Mouse (Mus musculus) C2C12 (cell line): ENCODE measurements around the gene Atad5.

Experiments
- CTCF ChIP-seq: IDR thresholded peaks from one replicate; pipeline ENCODE4 v1.5.1; 2011; ENCODE audit not compliant: control insufficient read depth, insufficient read depth, insufficient read length
- MAX ChIP-seq: IDR thresholded peaks from one replicate; pipeline ENCODE4 v1.6.1; 2011; ENCODE audit warnings: mild to moderate bottlenecking, control low read depth
- MYOD1 ChIP-seq: IDR thresholded peaks from one replicate; pipeline ENCODE4 v1.6.1; 2011; ENCODE audit warnings: low read depth; ENCODE audit not compliant: control insufficient read depth, insufficient read length
- MYOG ChIP-seq: IDR thresholded peaks from one replicate; pipeline ENCODE4 v1.6.1; 2011; ENCODE audit not compliant: control insufficient read depth, insufficient read length; ENCODE audit errors: extremely low read depth
- USF1 ChIP-seq: IDR thresholded peaks from one replicate; pipeline ENCODE4 v1.6.1; 2011; ENCODE audit warnings: low read depth, mild to moderate bottlenecking, control low read depth, moderate library complexity

GRCm38 (mm10) chr11:80071039-80071438, 18.2 kb upstream of the Atad5 start:
- TF ChIP-seq CTCF (no peak), MAX (no peak), USF1 (no peak), MYOD1 (no peak), MYOG (no peak)
